Mouse (Mus musculus) gastrocnemius, postnatal 4 days (tissue): Measurements from ENCODE around the gene Slc25a22. TPM values are rescaled to one million over a fixed set of nuclear protein-coding genes. Genes with fewer than 3 reads are reported as not detected.
"Not testable (repeated sequence)": the region's sequence is repeated elsewhere in the genome, so short reads cannot be mapped to it uniquely, and the experiment has no call there.

Experiments used
- DNase-seq, 2 experiments: peaks; one replicate each; pipeline ENCODE4 v3.0.0; 2021 to 2022; ENCODE audit warnings: low spot score in 2 of 2, mixed read lengths in 2 of 2
- total RNA-seq, 2 experiments: library from RNA; stranded (reverse); gene quantifications; 2 replicates each; pipeline ENCODE4 v1.2.3; 2021

Gene Slc25a22
- total RNA-seq, 2 experiments from 2014 or later, result 16.4 to 25.2 TPM

- no peak for DNase-seq
Observed at GRCm38 (mm10) chr7:141459301-141459711, 21.6 kb upstream of the Slc25a22 start.

GRCm38 (mm10) chr7:141458661-141459060, 21.0 kb upstream of the Slc25a22 start:
- DNase-seq, result no peak

- DNase-seq, result no peak
Observed at GRCm38 (mm10) chr7:141457986-141458660, 20.4 kb upstream of the Slc25a22 start.

GRCm38 (mm10) chr7:141457236-141457635, 19.5 kb upstream of the Slc25a22 start:
- DNase-seq, result no peak

GRCm38 (mm10) chr7:141456739-141457138, 19.0 kb upstream of the Slc25a22 start:
- DNase-seq, result no peak

GRCm38 (mm10) chr7:141455610-141456314, 18.1 kb upstream of the Slc25a22 start:
- DNase-seq, result peak in 1 of 2 experiments; percentile 61

GRCm38 (mm10) chr7:141454967-141455551, 17.4 kb upstream of the Slc25a22 start, which contains the start of gene Pnpla2:
TSS of gene Pnpla2 (plus strand) at chr7:141455198.
- peak; percentile 88 to 95 for DNase-seq

GRCm38 (mm10) chr7:141453636-141454035, 15.9 kb upstream of the Slc25a22 start:
- no peak for DNase-seq

- no peak for DNase-seq
Observed at GRCm38 (mm10) chr7:141451928-141452327, 14.2 kb upstream of the Slc25a22 start.

- DNase-seq, result peak; percentile 87 to 95
Observed at GRCm38 (mm10) chr7:141447110-141447991, 9.7 kb upstream of the Slc25a22 start, which contains the start of gene Rplp2. TSS of gene Rplp2 (plus strand) at chr7:141447370.

- not testable (repeated sequence) for DNase-seq
Observed at GRCm38 (mm10) chr7:141446374-141446773, 8.7 kb upstream of the Slc25a22 start.

GRCm38 (mm10) chr7:141443828-141444237, 6.1 kb upstream of the Slc25a22 start, which contains the start of gene Pidd1:
TSS of gene Pidd1 (minus strand) at chr7:141444025.
- peak; percentile 35 to 69 for DNase-seq

- DNase-seq, result peak; percentile 16 to 21
Observed at GRCm38 (mm10) chr7:141443081-141443821, 5.6 kb upstream of the Slc25a22 start.

- no peak for DNase-seq
Observed at GRCm38 (mm10) chr7:141442199-141442598, 4.5 kb upstream of the Slc25a22 start.

- DNase-seq, result no peak
Observed at GRCm38 (mm10) chr7:141441460-141441859, 3.8 kb upstream of the Slc25a22 start.

GRCm38 (mm10) chr7:141440613-141441012, 2.9 kb upstream of the Slc25a22 start:
- DNase-seq, result peak; percentile 25 to 66

- peak in 1 of 2 experiments; percentile 14 for DNase-seq
Observed at GRCm38 (mm10) chr7:141439811-141440210, 2.1 kb upstream of the Slc25a22 start.

GRCm38 (mm10) chr7:141439140-141439679, 1.5 kb upstream of the Slc25a22 start:
- DNase-seq, result no peak

GRCm38 (mm10) chr7:141438201-141438968, 693 bp upstream of the Slc25a22 start:
- DNase-seq, result peak in 1 of 2 experiments; percentile 15
